Mouse (Mus musculus) urinary bladder, postnatal 25 days (tissue): ENCODE measurements around the gene Prr23a2.
A peak's percentile ranks its signal among the peaks of the same experiment; 100 is the strongest.

Experiments used
- DNase-seq: peaks from one replicate; pipeline ENCODE4 v3.0.0; 2022; ENCODE audit warnings: low spot score

The Prr23a2 gene

GRCm38 (mm10) chr9:98856210-98856609 is at the start of gene Prr23a2:
Gene Prr23a2 (plus strand): TSS chr9:98856494.
- DNase-seq, result no peak

- DNase-seq, result no peak
These were observed 48.7 kb upstream of the Prr23a2 start for GRCm38 (mm10) chr9:98807631-98808030.

DNA sequence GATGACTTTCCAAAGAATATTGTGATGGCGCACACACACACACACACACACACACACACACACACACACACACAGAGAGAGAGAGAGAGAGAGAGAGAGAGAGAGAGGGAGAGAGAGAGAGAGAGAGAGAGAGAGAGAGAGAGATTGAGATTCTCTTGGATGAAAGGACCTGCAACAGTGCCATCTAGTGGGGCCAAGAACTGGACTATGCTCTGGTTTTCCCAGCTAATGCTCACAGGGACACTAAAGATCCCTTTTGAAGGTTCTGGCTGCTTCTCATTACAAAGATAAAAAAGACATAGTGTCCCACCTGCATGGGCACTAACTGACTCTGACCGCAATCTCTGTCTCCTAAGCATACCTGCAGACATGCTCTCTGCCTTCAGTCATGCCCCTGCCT is 46.8 kb upstream of the Prr23a2 start:
- peak; percentile 42 for DNase-seq

GRCm38 (mm10) chr9:98816066-98816465 is 40.2 kb upstream of the Prr23a2 start:
- DNase-seq, result no peak

DNA sequence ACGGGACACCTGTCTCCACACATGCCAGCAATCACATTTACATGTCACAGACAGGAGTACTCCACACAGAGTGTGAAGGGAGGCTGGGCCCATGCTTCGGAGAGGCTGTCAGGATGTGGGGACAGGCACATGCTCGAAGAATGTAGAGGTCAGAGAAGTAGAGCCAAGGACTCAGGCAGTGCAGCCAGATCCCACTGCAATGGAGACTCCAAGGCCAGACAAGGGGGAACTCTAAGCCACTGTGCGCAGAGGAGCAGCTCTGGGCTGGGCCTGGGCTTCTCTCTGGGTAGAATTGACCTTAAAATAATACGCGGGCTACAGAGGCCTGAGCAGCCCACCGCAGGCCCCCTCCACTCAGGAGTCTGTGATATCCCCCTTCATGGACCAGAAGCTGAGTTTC is 38.7 kb upstream of the Prr23a2 start:
- DNase-seq, result no peak

GRCm38 (mm10) chr9:98818971-98819370 is 37.3 kb upstream of the Prr23a2 start:
- no peak for DNase-seq

- DNase-seq, result no peak
These were observed 36.8 kb upstream of the Prr23a2 start for GRCm38 (mm10) chr9:98819481-98819880.

GRCm38 (mm10) chr9:98820461-98820860 is 35.8 kb upstream of the Prr23a2 start:
- no peak for DNase-seq

DNA sequence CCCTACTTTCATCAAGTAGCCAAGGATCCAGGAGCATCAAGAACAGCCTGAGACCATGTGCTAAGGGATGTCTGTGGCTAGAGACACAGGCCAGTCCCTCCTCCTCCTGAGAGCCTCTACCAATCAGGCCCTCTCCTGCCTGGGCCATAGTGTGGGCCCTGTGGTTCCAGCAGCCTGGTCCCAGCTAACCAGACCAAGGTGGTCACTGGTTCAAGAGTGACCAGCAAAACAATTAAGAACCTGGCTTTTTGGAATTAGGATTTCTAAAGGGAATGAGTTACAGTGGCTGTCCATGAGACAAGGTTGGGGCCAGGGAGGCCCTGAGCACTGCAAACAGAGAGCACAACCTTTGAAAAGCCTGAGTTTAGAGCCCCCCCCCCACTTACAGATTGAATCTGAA is 35.2 kb upstream of the Prr23a2 start:
- no peak for DNase-seq

GRCm38 (mm10) chr9:98823805-98824204 is 32.5 kb upstream of the Prr23a2 start:
- no peak for DNase-seq

GRCm38 (mm10) chr9:98829508-98829907 is 26.8 kb upstream of the Prr23a2 start:
- DNase-seq, result no peak

- no peak for DNase-seq
These were observed 18.7 kb upstream of the Prr23a2 start for GRCm38 (mm10) chr9:98837537-98838074.

- DNase-seq, result no peak
These were observed 14.2 kb upstream of the Prr23a2 start, which contains the start of gene Prr23a1 for GRCm38 (mm10) chr9:98842117-98842516. Gene Prr23a1 (plus strand): TSS chr9:98842503.

- DNase-seq, result no peak
These were observed 7.2 kb downstream of the Prr23a2 start for GRCm38 (mm10) chr9:98863463-98863862.

DNA sequence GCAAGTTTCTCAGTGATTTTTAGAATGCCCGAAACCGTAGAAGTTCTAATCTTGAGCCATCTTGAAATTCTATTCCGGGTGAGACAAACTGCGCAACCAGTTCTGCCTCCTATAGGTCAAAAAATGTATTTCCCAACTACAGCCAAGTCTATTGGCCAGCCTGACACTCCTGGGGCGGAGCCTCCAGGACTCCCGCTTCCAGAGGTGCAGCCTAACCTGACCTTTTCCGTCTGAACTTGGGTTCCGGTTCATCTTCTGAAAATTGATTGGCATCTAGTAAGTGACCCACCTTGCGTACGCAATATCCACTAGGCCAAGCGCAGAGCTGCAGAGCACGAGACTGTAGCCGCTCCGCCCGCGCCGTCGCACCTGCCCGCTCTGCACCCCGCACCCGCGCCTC is 8.3 kb downstream of the Prr23a2 start, which contains the start of gene Prr23a3:
Gene Prr23a3 (plus strand): TSS at position 197 of the 400 bp plus-strand sequence.
- no peak for DNase-seq

GRCm38 (mm10) chr9:98901486-98901885 is 45.2 kb downstream of the Prr23a2 start:
- DNase-seq, result no peak

DNA sequence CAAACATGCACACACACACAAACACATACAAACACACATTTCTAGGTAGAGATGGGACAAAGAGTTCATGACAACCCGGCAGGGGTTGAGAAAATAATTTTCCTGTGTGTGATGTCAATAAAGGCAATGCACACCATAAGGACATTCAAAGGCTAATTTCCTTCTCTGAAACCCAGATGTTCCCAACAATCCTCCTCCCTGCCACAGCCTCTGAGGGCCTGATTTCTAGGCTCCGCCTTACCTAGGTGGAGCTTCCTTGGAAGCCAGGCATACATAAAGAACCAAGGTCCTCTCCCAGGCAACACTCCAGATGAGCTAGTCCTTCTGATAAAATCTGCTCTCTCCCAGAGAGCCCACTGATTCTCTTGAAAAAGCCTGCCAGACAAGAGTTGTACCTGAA is 46.5 kb downstream of the Prr23a2 start, which contains the start of gene 7420426K07Rik:
Gene 7420426K07Rik (plus strand): TSS at position 301 of the 400 bp plus-strand sequence.
- DNase-seq, result no peak
